Mouse (Mus musculus) CD4-positive, CD25-positive, alpha-beta regulatory T cell, adult 2 months (primary cell): ENCODE results near the gene Usp40.

Experiments
- DNase-seq: peaks from one replicate; pipeline ENCODE4 v3.0.0-alpha.2; 2012; ENCODE audit warnings: low read depth, low spot score

Gene Usp40

DNA sequence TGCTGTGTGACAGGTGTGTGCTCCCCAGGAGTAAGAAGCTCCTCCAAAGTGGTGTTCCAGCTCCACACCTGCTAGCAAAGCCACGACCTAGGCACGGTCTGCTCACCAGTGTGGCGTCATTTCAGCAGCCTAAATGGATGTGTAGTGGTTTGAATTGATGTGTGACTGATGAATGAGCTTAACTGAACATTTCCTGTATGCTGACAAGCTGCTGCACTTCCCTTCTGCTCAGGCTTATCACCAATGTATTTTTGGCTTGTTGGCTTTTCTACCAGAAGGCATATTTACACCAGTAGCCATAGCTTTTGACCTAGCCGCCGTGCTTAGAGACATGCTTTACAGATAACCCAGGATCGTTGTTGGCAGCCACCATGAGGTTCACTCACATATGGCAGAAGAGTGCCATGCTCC, 60.7 kb downstream of the Usp40 start:
- DNase-seq: no peak

GRCm38 (mm10) chr1:87941765-87942164, 66.6 kb downstream of the Usp40 start:
- no peak for DNase-seq

DNA sequence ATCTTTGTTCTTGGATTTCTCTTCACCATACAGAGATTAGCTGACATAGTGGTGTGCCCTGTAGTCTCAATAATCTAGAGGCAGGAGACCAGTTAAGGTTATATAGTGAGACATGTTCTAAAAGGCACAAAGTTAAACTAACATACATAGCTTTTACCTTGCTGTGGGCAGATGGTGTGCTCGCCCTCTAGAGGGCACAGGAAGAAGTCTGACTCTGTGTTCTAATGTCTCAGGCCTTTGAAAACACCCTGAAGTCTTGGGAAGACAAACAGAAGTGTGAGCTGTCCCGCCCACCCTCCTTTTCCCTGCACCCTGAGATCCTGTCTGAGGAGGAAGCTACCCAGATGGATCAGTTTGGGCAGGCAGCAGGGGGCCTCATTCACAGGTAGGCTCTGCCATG, 71.8 kb downstream of the Usp40 start:
- DNase-seq: peak; percentile 67

- no peak for DNase-seq
Observed at GRCm38 (mm10) chr1:87936075-87936474, 72.3 kb downstream of the Usp40 start.

GRCm38 (mm10) chr1:87935546-87935945, 72.8 kb downstream of the Usp40 start:
- DNase-seq: peak; percentile 25

DNA sequence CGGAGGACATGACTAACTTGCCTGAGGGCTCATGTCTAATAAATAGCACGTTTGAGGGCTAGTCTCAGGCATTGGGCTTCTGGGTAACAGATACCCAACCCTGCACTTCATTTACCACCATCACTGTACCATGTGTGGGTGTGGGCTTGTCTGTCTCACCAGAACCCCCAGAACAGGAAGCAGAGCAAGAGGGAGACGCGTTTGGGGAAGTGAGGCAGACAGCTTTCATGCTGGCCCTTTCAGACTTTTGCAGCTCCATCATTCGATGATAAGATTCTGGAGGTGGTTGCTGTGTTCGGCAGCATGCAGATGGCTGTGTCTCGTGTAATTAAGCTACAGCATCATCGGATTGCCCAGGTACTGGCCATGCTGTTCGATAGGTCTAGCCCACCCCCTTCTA, 73.3 kb downstream of the Usp40 start:
- DNase-seq: peak; percentile 57

GRCm38 (mm10) chr1:87933051-87933450, 75.3 kb downstream of the Usp40 start:
- no peak for DNase-seq

DNA sequence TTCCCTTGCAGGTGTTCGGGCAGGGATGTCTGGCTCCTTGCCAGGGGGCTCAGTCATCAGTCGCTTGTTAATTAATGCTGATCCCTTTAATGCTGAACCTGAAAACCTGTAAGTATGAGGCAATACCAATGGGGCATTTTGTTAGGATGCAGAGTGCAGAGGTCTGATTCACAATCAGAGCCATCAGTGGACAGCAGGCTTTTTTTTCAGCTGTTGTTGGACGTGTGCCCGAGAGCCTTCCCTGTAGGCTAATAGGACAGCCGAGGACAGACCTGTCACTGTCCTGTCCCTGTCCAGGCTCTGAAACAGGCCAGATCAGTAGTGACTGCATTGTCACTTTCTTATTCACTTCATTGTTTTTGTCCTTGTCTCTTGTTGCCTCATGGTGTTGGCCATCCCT, 78.6 kb downstream of the Usp40 start:
- no peak for DNase-seq

DNA sequence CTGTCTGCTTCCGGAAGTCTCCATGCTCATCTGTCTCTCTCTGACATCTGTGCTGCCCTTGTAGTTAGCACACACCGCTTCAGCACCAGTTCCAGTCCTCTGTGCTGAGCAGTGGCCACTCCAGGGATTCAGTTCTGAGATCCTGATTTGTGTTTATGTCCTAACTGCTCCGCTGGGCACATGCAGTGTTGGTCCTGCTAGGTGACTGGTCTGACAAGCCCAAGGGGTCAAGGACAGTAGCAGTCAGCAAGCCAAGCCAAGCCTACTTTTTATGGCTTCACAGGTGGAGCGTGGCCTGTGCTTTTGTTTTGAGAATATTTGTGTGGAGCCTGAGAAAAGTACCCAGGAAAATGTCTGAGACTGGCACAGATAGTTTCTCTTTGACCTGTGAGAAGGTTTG, 83.5 kb downstream of the Usp40 start:
- no peak for DNase-seq

DNA sequence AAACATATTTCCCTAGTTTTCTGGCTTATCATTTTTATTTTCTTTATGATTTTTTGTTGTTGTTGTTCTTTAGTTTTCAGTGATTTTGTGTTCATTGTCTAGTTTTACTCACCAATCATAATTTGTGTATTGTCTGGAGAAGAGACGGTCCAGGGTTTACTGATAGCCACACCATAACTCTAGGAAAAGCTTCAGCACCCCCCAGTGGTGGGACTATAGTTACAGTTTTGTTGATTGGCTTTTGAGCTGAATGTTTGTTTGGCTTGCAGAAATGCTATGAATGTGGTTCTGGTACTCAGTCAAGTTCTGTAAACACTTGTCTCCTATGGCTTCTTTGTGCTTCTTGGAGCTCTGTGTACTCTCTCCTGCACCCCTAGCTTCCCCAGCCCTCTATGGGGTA, 85.7 kb downstream of the Usp40 start:
- DNase-seq: peak; percentile 52

GRCm38 (mm10) chr1:87920056-87920614, 88.2 kb downstream of the Usp40 start:
- DNase-seq: no peak

GRCm38 (mm10) chr1:87918061-87918460, 90.3 kb downstream of the Usp40 start:
- no peak for DNase-seq

- no peak for DNase-seq
Observed at GRCm38 (mm10) chr1:87917361-87917760, 91.0 kb downstream of the Usp40 start.

DNA sequence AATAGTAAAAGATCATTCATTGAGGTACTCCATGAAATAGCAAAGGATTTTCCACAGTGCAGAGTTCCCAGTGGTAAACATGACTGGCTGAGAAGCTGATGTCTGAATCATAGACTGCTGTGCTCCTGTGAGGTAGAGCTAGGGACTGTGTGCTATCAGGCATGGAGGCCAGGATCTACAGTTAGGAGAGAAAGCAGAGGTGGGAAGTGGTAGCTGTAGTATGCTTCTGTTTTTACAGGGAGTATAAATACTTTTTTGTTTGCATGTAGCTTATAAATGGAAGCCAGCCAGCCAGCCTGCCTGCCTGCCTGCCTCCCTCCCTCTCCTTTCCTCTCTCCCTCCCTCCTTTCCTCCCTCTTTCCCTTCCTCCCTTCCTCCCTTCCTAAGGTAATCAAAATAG, 95.0 kb downstream of the Usp40 start:
- DNase-seq: no peak

DNA sequence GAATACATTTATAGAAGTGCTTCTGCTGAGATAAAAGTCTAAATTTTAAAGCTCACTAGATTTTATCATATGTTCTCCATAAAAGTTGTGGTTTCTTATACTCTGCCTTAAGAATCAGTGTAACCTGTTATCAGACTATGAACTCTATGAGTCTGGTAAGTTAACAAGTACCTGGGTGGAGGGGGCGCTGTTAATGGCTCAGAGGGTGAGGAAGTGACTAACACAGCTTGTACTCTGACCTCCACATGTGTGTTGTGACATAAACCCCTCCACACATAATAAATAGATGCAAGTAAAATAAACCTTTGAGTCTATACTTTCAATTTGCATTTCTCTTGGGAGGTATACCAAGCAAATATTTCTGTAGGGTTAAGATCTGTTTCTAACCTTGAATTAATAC, 97.9 kb downstream of the Usp40 start:
- no peak for DNase-seq

- DNase-seq: no peak
Observed at GRCm38 (mm10) chr1:87909565-87909964, 98.8 kb downstream of the Usp40 start.

DNA sequence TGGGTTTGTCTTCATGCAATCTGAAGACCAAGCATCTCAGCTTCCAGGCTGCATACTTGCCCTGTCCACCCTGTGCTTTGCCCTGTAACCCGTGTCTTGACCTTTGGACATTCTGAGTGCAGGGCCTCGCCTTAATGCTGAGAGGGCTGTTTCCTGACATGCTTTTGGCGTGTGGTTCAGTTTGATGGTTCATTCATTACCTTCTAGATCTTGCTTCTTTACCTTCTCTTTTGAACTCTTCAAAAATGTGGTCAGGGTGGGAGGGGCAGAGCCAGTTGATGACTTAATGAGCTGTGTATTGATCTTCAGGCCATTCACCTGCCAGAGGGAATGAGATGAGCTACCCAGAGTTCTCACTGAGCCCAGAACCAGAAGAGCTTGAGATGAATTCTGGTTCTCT, 99.6 kb downstream of the Usp40 start:
- no peak for DNase-seq

DNA sequence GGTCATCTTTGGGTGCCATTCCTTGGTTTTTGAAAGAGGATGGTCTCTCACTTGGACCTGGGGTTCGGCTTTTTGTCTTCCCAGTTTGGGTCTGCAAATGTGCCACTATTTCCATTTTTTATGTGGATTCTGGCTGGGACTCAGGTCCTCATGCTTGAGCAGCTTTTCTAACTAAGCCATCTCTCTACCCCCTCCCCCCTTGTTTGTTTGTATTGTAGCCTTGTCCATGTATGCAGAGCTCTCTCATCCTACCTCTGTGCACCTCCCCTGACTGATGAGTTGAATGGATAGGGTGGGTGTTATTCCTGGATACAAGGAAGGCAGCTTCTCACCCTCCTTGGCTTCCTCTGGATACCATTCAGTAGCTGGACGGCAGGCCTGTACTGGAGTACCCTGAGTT, 100.3 kb downstream of the Usp40 start:
- no peak for DNase-seq

DNA sequence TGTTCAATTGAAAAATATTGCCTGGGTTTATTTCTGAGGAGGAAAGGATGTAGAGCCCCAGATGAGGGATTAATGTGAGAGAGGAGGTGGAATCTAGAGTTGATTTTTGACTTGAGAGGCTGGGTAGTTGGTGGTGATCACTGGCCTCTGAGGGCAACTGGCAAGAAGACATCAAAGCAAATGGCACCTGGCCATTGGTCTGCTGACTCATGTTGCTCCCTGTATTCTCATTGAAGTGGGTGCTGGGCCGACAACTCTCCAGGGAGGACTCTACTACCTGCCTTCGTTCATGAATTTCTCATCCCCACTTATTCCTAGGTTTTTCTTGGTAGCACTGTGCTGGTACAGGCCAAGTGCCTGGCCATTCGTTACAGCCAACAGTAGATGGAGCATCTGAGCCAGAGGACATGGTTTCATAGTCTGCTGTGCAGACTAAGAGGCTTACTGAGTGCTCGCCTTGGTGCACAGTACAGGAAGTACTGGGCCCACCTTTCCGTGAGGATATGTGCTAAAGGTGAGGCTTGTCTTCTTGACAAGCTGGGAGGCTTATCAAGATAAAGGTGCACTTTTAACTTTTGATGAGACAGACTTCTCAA, 101.9 kb downstream of the Usp40 start:
- DNase-seq: peak; percentile 68

GRCm38 (mm10) chr1:87902186-87902585, 106.2 kb downstream of the Usp40 start:
- DNase-seq: no peak

GRCm38 (mm10) chr1:87900979-87901378, 107.4 kb downstream of the Usp40 start:
- peak; percentile 24 for DNase-seq

DNA sequence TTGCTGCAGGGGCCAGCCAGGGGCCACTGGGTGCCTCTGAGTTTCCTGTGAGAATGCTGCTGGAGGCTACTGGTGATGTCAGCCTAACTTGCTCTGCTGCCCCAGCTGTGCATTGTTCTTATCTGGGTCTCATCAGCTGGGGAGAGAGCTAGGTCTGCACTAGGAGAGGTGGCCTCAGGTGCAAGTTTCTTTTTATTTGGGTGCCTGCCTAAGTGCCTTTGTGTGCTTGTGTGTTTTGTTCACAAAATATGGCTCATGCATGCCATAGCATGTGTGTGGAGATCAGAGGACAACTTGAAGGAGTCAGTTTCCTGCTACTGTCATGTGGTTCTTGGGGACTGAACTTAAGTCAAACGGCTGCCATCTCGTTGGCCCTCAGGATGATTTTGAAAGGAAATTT, 108.7 kb downstream of the Usp40 start:
- DNase-seq: peak; percentile 59

GRCm38 (mm10) chr1:87896921-87897320, 111.4 kb downstream of the Usp40 start:
- DNase-seq: no peak
